Mouse (Mus musculus): ENCODE measurements around the gene Bak1.

Bak1 gene

DNA sequence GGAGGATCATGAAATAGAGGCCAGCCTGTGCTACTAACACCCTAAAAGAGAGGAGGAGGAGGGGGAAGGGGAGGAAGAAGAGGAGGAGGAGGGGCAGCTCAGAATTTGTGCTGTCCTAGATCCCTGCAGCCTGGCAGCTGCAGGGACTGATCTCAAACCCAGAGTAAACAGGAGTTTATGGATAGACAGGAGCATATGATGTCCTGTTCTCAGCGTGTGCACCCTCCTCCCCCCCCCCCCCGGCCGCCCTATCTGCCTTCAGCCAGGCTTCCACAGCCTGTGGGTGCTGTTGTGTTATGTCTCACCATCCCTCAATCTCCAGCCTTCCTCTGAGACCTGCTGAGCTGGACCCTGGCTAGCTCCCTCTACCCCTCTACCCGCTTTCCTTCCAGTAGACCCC, at the start of gene Bak1:
Gene Bak1 (minus strand): TSS at position 101 of the 400 bp plus-strand sequence.
- no peak for DNase-seq

DNA sequence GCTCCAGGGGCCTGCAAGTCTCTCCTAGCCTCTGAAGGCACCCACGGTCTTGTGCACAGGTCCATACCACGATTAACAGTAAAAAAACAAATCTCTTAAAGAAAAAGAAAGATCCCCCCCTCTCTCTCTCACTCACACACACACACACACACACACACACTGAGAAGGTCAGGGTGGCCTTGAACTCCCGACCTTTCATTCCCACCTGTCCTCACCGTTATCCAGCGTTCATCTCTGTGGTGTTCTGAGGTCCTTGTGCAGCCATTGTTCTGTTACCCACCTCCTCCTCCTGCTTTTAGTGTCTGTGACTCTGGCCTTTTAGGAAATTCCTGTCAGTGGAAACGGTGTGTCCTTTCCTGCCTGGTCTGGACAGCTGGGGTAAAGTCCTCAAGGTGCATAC, 49.7 kb upstream of the Bak1 start:
- no peak for DNase-seq

DNA sequence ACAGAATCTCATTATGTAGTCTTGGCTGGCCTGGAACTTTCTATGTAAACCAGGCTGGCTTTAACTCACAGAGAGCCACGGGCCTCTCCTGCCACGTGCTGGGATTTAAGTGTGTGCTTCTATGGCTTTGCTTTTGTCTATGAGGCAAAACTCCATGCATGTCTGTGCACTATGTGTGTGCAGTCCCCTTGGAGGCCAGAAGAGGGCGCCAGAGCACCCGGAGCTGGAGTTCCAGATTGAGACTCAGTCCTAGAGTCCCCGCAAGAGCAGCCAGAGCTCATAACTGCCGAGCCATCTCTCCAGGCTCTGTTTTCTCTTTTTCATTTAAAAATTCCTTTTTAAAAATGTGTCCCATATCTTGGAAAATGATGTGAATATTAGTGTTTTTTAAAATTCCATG, 49.1 kb upstream of the Bak1 start:
- no peak for DNase-seq

DNA sequence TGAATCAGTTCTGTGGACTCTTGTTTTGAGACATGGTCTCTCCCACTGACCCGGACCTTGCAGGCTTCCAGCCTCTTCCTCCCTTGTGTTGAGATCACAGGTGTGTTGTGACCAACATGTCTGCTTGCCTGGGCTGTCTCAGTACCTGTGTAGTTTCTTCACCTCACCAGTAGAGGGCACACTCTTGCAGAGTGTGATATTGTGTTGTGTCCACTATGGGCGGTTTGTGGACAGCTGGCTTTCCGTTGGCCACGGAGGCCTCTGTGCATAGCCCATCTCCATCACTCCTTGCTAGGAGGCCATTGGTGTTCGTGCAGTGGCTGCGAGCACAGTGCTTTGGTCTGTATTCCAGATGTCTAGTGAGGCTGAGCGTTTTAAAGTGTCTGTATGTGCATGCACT, 48.3 kb upstream of the Bak1 start:
- no peak for DNase-seq

DNA sequence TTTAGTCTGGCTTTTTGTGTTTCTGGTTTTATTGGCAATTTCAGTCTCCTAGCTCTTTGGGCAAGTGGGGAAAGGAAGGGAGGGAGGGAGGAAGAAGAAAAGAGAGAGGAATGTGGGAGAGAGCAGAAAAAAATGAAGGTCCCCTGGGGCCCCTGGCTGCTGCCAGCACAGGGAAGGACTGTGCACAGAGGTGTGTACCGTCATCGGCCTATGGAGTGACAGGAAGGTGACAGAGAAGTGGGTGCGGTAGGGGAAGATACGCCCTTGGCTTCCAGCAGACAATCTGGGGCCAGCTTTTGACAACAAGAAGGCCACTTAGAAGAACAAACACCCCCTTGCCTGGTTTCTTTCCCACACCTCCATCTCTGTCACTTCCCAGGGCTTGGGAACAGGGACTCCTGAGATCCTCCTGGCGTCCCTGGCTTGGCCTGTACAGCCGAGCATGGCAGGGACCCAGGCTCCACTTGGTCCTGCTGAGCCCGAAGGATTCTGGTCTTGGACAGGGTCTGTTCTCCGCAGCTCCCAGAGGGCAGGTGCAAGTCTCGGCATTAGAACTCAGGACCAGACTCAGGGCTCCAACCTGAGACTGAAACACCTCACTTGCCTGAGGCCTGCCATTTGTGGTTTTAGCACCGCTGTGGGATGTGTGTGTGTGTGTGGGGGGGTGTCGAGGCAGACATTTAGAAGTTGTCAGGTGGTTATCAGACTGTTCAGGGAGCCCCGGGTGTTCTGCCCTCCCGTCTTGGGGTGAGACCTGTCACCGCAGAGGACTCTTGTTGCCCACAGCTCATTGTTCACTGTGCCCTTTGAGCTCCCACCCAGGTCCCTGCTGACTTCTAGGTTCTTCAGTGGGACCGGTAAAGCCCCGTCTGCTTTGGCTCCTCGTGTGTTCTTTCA, 46.3 kb upstream of the Bak1 start:
- DNase-seq = peak in 1 of 2 experiments; percentile 46

DNA sequence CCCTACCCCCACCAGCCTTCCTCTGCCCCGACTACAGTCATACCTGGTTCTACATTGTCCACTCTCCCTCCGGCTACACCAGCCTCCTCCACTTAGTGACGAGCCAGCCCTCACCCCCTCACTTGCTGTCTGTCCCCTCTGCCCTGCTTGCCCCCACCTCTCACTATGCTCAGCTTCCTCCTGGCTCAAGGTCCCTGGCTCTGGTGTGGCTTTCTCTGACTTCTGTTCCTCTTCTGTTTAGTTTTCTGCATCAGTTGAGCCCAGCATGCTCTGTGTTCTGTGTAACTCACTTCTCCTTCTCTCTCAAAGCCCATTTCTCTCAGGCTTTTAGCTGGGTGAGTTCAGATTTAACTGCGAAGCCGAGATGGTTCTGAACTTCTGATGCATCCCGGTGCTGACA, 45.4 kb upstream of the Bak1 start:
- no peak for DNase-seq

DNA sequence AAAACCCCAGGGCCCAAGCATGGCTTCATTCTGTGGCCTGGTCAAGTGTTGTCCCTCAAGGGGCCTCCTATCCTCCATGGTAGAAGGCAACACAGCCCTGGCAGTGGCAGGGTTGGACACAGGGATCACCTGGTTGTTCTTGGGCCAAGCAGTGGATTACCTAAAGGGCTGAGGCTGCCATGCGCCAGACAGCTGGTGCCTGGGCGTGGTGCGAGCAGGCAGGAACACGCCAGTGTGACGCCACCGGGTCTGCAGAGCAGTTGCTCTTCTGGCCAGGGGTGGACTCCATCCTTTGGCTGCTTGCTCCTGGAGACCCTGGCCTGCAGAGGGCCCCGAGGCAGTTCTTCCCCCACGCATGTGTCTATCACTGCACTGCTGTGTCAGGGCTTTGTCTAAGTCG, 45.0 kb upstream of the Bak1 start:
- DNase-seq = no peak

DNA sequence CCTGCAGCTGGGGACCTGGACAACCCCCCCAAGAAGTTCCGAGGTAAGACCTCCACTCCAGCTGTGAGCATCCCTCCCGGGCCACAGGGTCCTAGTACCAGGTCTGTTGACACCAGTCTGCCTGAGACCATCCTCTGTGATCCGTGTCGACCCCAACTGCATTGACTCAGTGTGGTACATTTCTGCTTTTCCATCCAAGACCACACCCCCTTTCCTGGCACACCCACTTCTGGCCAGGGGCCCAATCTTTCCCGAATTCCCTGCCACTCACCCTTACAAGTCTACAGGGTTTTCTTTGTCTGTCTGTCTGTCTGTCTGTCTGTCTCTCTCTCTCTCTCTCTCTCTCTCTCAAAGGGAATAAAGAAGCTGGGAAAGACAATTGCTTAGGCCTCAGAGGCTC, 44.3 kb upstream of the Bak1 start:
- no peak for DNase-seq

DNA sequence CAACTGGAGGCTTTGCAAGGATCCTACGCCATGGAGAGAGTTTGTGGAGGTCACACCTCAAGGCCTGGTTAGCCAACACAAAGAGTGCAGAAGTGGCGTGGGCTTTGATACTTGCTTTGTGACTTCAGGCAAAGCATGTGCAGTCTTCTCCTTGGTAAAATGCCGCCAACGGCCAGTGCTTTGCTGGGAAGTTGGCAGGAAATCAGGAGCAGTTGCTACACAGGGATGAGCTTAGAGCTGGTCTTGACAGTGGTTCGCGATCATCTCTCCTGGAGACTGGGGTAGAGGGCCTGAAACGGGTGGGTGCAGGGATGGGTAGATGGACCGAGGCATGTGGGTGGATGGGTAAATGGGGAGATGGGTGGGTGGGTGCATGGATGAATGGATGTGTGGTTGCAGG, 43.6 kb upstream of the Bak1 start:
- DNase-seq = peak in 1 of 2 experiments; percentile 50

DNA sequence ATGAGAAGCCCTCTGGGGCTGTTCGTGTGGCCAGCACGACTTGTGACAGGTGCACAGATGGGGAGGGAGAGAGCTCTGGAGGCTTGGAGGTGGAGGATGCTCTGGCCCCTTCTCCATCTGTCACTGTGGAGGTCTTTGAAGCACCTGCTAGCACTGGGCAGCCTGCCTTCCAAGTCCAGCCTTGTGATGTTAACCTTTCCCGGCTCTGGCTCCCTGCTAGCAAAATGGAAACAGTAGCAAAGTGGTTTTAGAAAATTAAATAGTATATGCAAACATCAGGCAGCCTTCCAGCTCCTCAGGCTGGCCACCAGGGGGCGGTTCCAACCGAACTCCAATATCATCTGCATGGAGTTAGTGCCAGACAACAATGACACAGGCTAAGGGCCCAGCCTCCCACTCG, 42.8 kb upstream of the Bak1 start:
- peak; percentile 83 to 90 for DNase-seq

DNA sequence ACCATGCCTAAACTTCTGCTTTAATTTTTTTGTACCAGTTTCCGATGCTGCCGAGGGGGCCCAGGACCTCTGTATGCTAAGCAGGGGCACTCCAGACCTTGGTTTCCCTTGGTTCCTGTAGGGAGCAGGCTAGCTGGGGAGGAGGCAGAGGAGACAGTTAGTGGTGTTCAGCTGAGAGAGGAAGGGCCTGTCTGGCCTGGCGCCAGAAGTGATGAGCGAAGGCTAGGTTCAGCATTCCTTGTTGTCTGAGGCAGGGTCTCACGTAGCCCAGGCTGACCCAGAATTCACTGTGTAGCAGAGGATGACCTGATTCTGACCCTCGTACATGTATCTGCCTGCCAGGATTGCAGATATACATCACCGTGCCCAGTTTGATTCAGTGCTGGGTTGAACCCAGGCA, 42.1 kb upstream of the Bak1 start:
- DNase-seq = peak in 1 of 2 experiments; percentile 49

DNA sequence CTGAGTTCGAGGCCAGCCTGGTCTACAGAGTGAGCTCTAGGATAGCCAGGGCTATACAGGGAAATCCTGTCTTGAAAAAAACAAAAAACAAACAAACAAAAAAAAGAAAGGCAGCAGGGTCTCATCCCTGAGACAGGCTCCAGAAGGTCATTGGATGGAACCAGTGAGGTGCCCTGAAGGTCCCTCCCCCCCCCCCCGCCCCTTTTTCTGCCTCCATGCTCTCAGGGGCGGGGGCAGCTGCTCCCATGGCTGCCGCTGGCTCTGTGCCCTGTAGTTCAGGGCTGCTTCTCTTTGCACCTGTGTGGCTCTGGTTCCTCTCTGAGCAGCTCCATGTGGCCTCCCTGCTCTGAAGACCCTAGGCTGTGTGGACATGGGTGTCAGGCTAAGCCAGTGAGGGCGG, 40.3 kb upstream of the Bak1 start:
- no peak for DNase-seq

DNA sequence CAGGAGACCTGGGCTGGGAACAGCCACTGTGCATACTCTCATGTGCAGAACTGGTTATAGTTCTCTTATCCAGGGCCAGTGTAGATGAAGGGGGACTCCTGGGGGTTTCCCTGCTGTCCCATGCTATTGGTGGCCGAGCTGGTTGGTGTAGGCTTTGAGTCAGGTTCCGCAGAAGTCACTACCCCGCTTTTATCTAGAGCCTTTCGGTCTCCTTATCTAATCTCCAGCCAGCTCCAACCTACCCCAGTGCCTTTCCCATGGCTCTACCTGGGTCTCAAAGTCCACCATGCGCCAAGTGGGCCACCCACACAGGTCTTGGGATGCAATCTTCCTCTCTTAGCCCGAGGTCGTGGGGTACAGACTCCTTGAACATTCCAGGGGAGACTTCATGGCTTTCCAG, 37.3 kb upstream of the Bak1 start:
- no peak for DNase-seq

DNA sequence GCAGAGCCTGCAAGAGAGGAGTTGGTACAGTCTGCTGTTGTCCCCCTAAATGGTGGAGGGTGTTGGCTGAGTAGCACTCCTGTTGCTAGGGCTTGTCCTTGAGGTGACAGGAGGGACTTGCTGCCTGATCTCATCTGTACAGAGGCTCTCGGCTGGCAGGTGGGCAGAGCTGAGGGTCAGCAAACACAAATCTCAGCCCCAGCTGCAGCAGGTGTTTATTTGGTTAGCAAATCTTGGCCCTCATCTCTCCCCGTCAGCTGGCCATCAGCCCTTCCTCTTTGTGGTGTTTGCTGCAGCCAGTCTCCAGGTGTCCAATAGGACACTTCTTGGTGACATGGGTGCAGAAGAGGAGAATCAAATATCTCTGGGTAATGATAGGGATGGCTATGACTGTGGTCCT, 35.4 kb upstream of the Bak1 start:
- no peak for DNase-seq

DNA sequence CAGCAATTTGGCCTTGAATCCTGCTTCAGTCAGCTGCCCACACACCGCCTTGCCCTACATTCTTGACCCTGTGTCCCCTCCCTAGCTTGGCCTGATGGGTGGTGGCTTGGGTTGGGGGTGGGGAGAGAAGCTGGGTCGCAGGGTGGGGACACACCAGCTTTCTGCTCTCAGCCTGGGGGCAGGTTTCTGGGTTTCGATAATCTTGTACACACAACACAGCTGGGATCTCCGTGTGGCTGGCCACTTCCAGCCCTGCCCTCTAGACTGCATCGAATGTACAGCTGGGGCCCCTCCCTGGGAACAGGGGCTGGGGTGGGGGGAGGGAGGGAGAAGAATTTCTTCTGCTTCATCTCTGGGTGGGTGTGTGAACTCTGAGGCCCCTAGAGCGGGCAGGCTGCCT, 34.9 kb upstream of the Bak1 start:
- no peak for DNase-seq

DNA sequence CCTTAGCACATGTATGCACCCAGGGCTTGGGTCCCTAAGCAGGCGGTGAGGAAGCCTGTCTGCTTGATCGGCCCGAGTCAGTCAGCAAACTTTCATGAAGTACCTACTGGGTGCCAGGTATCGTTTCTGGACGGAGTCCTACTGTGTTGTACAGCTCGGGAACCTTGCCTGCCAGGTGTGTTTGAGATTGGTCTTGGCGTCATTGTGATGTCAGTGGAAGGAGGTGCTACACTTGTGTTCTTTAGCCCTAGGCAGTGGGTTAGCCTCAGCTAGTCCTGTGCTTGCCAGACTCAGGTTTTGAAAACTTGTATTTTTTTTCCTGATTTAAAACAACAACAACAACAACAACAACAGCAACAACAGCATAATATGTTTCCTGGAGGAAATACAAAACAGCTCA, 33.9 kb upstream of the Bak1 start:
- no peak for DNase-seq

DNA sequence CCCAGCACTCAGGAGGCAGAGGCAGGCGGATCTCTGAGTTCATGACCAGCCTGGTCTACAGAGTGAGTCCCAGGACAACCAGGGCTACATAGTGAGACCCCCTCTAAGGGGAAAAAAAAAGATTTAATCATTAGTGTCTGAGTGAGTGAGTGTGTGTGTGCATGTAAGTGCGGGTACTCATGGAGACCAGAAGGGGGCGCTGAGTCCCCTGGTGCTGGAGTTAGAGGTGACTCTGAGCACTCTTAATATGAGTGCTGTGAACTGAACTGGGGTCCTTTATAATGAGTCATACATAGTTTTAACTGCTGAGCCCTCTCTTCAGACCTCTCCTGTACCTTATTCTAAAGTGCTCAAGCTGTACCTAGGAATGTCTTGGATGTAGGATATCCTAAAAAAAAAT, 32.9 kb upstream of the Bak1 start:
- no peak for DNase-seq

DNA sequence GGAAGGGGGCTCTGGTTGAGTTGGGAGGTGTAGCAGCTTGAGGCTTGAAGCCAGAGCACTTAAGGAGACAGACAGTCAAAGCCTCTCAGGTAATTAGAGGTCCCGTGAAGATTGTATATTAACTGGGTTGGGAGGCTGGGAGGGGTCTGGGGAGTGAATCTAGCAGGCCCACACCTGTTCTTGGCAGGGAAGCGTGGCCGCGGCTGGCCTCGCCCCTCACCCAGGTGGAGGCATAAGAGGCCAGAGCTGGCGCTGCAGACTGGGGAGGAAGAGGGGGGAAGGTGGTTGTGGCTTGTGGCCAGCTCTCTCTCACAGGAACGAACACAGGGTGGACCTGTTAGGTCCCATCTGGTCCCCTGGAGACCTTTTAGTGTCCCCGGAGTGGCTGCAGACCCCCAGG, 31.9 kb upstream of the Bak1 start:
- no peak for DNase-seq

DNA sequence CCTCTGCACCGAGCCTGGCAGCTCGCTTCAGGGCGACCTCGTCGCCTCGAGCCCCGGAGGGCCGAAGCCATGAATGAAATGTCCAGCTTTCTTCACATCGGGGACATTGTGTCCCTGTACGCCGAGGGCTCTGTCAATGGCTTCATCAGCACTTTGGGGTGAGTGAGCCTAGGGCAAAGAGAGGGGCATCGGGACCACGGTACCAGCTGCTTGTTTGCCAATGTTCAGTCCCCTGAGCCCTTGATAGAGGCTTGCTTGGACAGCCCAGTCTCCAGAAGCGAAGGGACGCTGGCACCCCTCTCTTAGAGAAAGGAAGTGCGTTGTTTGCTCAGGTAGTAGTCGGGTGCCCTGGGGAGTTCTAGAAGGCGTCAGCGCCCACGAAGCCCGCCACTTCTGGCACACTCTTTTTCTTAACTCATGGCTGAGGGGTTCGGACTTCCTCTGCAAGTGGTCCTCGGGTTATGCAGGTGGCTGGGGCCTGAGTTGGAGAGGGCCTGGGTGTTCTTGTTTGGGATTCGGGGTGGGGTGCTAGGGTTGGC, 28.8 kb upstream of the Bak1 start:
- DNase-seq = no peak

DNA sequence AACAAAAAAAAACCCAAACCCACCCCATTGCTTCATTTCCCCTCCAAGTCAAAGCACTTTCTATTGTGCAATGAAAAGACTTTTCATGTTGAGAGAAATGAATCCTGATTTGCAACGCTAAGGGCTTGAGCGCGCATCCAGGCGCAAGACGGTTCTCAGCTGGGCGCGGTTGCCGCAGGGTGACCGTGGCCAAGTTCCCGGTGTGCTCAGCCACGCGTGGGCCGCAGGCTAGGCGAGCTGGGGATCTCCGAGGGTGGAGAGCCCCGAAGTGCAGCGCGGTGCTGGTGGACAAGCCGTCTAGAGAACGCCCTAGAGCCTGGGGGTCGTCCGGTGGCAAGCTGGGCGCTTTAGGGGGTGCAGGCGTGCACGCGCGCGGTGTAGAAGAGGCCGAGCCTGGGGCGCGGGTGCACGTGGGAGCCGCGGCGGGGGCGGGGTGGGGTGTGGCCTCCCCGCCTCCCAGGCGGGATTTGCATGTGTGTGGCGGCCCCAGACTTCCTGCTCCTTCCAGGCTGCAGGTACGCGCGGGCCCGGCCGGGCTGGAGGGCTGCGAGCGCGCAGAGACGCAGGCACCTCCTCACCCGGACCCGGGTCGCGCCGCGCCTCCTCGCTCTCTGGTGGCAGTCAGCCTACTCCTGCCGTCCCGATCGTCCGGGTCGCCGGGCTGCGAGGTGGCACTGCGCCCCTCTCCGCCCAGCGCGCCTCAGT, 28.2 kb upstream of the Bak1 start, which contains the start of gene Itpr3:
Gene Itpr3 (plus strand): TSS at position 493 of the 705 bp plus-strand sequence.
- DNase-seq = peak; percentile 76 to 82

DNA sequence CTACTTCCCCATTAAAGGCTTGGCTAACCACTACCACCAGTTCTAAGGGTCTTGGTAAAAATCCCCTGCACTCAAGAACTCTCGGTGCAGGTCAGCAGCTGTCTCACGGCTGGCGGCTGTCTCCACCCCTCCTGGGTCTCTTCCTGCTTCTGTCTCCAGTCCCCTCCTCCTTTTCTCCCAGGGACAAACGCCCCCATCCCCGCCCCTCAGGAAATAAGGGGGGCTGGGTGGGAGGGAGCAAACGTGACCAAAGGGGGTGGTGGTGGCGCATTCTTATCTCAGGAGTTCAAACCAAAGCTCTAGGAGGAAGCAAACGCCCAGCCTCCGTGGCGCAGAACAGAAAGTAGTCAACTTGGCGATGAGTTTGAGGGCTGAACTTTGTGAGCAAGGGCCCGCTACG, 27.4 kb upstream of the Bak1 start:
- DNase-seq = no peak

DNA sequence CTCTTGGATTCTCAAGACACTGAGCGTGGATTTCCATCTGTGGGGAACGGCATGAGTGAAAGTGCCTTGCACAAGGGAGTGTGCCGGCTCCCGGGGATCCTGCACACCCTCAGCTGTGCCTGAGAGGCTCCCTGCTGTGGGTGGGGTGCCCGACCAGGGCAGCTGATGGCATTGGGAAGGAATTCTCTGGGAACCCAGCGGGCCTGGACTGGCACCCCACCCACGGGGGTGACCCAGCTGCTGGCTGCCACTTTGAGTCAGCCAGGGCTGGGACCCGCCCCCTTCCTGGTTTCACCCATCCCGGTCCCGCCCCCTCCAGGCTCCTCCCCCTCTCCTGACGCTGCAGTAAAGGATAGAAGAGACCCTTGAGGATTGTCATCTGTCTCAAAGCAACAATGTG, 22.7 kb upstream of the Bak1 start:
- DNase-seq = no peak

DNA sequence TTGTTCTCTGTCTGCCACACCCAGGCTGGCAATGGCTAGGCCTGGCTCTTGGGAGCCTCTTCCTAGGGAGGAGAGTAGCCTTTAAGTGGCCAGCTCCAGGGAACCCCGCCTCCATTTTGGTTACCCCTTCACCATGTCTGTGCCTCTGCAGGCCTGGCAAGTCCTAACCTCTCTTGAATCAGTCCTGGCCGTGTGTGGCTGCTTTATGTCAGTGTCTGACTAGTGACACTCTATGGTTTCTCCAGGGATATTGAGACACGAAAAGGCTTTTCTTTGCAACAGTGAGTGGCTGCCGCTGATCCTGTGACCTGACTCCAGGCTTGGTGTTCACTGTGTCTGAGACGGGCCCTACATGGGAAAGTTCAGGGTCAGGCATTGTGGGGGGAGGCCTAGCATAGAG, 22.0 kb upstream of the Bak1 start:
- DNase-seq = no peak

All from cerebellum, adult 18-20 months (tissue).